Mouse (Mus musculus) erythroid progenitor cell, adult 5-6 weeks (primary cell): Measurements from ENCODE around the gene Vipr2. TPM values are rescaled to one million over a fixed set of nuclear protein-coding genes. Genes with fewer than 3 reads are reported as not detected.

Source experiments
- ATAC-seq: replicated peaks from 2 replicates; pipeline ENCODE4 v1.8.0; 2016; ENCODE audit warnings: moderate number of reproducible peaks, mild to moderate bottlenecking, moderate TSS enrichment, inconsistent platforms; ENCODE audit not compliant: poor library complexity, low FRiP score, severe bottlenecking
- total RNA-seq, 2 experiments: library from RNA; stranded (forward) in 1 of 2; stranded (reverse) in 1 of 2; fragments of 150-400 nt in 1 of 2; fragments of 186-747, 209-891 nt in 1 of 2; gene quantifications; 2 replicates each; pipeline versions ENCODE4 v1.2.3 to v1.2.4; 2015 to 2017; ENCODE audit warnings: low replicate concordance in 2 of 2

Gene Vipr2
- total RNA-seq, 2 experiments from 2014 or later: not detected

- ATAC-seq: no peak
Observed at GRCm38 (mm10) chr12:116094765-116095555, 17.4 kb downstream of the Vipr2 start.

GRCm38 (mm10) chr12:116096361-116096904 lies 18.9 kb downstream of the Vipr2 start:
- no peak for ATAC-seq

- no peak for ATAC-seq
Observed at GRCm38 (mm10) chr12:116097166-116097565, 19.6 kb downstream of the Vipr2 start.

- ATAC-seq: no peak
Observed at GRCm38 (mm10) chr12:116101945-116102344, 24.4 kb downstream of the Vipr2 start.

GRCm38 (mm10) chr12:116109451-116110353 lies 32.2 kb downstream of the Vipr2 start:
- no peak for ATAC-seq

GRCm38 (mm10) chr12:116111007-116111694 lies 33.6 kb downstream of the Vipr2 start:
- no peak for ATAC-seq

GRCm38 (mm10) chr12:116115781-116116180 lies 38.3 kb downstream of the Vipr2 start:
- no peak for ATAC-seq

- no peak for ATAC-seq
Observed at GRCm38 (mm10) chr12:116116455-116116854, 38.9 kb downstream of the Vipr2 start.

GRCm38 (mm10) chr12:116117352-116117929 lies 39.9 kb downstream of the Vipr2 start:
- ATAC-seq: no peak

- no peak for ATAC-seq
Observed at GRCm38 (mm10) chr12:116119001-116119400, 41.5 kb downstream of the Vipr2 start.

GRCm38 (mm10) chr12:116123786-116124185 lies 46.3 kb downstream of the Vipr2 start:
- ATAC-seq: no peak

- no peak for ATAC-seq
Observed at GRCm38 (mm10) chr12:116130936-116131335, 53.4 kb downstream of the Vipr2 start.

- ATAC-seq: no peak
Observed at GRCm38 (mm10) chr12:116132909-116133308, 55.4 kb downstream of the Vipr2 start.

GRCm38 (mm10) chr12:116135906-116136305 lies 58.4 kb downstream of the Vipr2 start:
- ATAC-seq: no peak

GRCm38 (mm10) chr12:116138322-116139205 lies 61.0 kb downstream of the Vipr2 start:
- ATAC-seq: no peak

- ATAC-seq: no peak
Observed at GRCm38 (mm10) chr12:116140605-116141004, 63.1 kb downstream of the Vipr2 start.

- ATAC-seq: no peak
Observed at GRCm38 (mm10) chr12:116141816-116142215, 64.3 kb downstream of the Vipr2 start.

- ATAC-seq: no peak
Observed at GRCm38 (mm10) chr12:116142464-116142863, 64.9 kb downstream of the Vipr2 start.

GRCm38 (mm10) chr12:116145246-116145645 lies 67.7 kb downstream of the Vipr2 start:
- ATAC-seq: no peak
